Mouse (Mus musculus) megakaryocyte, embryonic 14.5 days (primary cell): ENCODE data around the gene Klk12.

ENCODE experiments used
- FLI1 ChIP-seq: IDR thresholded peaks from 2 replicates; pipeline ENCODE4 v1.6.1; 2012; ENCODE audit warnings: low read length, inconsistent platforms, mixed read lengths
- GATA1 ChIP-seq: IDR thresholded peaks from 3 replicates; pipeline ENCODE4 v1.6.1; 2012; ENCODE audit warnings: mixed read lengths, low read length, inconsistent platforms, borderline replicate concordance

DNA sequence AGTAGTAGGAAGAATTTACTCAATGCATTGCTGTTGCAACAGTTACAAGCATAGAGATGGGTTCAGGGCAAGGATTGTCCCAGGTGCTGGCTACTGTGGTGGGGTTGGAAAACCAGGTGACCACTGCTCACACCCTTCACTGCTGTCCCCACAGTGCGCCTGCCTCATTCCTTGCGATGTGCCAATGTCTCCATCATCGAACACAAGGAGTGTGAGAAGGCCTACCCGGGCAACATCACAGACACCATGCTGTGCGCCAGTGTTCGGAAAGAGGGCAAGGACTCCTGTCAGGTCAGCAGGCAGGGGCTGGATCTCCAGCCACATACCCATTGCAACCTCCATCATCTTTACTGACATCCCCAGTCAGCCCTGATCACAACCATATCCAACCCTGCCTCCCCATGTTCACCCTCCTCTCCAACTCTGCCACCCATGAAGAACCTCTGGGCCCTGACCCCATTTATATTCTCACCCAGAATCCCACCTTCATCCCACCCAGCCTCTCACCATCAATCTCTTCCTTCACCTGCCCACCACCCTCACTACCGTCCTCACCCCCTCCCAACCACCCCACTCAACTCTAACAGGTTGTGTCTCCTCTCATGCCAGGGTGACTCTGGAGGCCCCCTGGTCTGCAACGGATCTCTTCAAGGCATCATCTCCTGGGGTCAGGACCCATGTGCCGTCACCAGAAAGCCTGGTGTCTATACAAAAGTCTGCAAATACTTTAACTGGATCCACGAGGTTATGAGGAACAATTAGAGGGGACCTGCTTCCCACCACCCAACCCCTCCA, 9.7 kb downstream of the Klk12 start:
- TF ChIP-seq FLI1 (no peak), GATA1 (no peak)
